Mouse (Mus musculus): Measurements from ENCODE around the gene H3f3b. TPM values are rescaled to one million over a fixed set of nuclear protein-coding genes. Genes with fewer than 3 reads are reported as not detected.
A peak's percentile ranks its signal among the peaks of the same experiment; 100 is the strongest.

Gene H3f3b
- polyA plus RNA-seq, 1 experiment from 2014 or later = 2,203 TPM

DNA sequence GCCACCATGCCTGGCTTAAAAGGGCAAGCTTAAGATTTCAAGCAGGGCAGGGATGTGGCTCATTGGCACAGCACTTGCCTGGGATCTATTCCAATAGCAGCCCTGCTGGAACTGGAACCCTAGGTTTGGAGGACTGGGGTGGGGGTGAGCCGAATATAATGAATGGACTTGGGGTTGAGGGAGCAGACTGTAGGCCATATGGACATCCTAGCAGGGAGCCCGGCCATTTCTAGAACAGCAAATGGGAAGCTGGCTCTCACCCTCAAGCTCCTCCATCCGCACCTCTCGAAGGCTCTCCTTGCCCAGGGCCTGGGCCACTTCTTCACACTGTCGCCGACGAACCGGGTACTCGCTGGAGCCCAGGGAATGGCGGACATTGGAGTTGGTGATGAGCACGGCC, 18.1 kb downstream of the H3f3b start:
- H3K4me2 ChIP-seq (replicated peaks; ENCODE audit: low read depth, low read length) = no peak overlapping the region
- H3K4me3 ChIP-seq (ENCODE audit: low read depth, low read length) = no peak overlapping the region
- H3K9me3 ChIP-seq (ENCODE audit: control insufficient read depth, low read length) = no peaks in the 10 kb centered on the region
- H3K4me1 ChIP-seq (replicated peaks; ENCODE audit: control insufficient read depth, insufficient read depth, low read length) = peaks cover 10% of the 10 kb centered on the region
- ATAC-seq (ENCODE audit: low FRiP score) = no peak
- 94% methylated on average over 11 of the region's 11 CpGs for WGBS
- H3K36me3 ChIP-seq (ENCODE audit: control insufficient read depth, insufficient read depth, low read length) = no peaks in the 10 kb centered on the region
- no peak overlapping the region for H3K27ac ChIP-seq (ENCODE audit: low read depth, low read length)
- DNase-seq (ENCODE audit: low spot score) = no peak
- no peak overlapping the region for H3K9ac ChIP-seq (ENCODE audit: low read depth, low read length)
- H3K27me3 ChIP-seq (ENCODE audit: control insufficient read depth, insufficient read depth, low read length) = no peaks in the 10 kb centered on the region; the same call in 1 of the 2 replicates

GRCm38 (mm10) chr11:116008832-116009375, 18.9 kb downstream of the H3f3b start:
- no peaks in the 10 kb centered on the region; the same call in 1 of the 2 replicates for H3K27me3 ChIP-seq (ENCODE audit: control insufficient read depth, insufficient read depth, low read length)
- H3K27ac ChIP-seq (ENCODE audit: low read depth, low read length) = no peak overlapping the region
- DNase-seq (ENCODE audit: low spot score) (no peak), ATAC-seq (ENCODE audit: low FRiP score) (no peak)
- 90% methylated on average over 13 of the region's 13 CpGs for WGBS
- H3K9me3 ChIP-seq (ENCODE audit: control insufficient read depth, low read length) = no peaks in the 10 kb centered on the region
- H3K4me3 ChIP-seq (ENCODE audit: low read depth, low read length) = no peak overlapping the region
- H3K4me2 ChIP-seq (replicated peaks; ENCODE audit: low read depth, low read length) = no peak overlapping the region
- H3K36me3 ChIP-seq (ENCODE audit: control insufficient read depth, insufficient read depth, low read length) = no peaks in the 10 kb centered on the region
- H3K4me1 ChIP-seq (replicated peaks; ENCODE audit: control insufficient read depth, insufficient read depth, low read length) = peaks cover 12% of the 10 kb centered on the region
- no peak overlapping the region for H3K9ac ChIP-seq (ENCODE audit: low read depth, low read length)

DNA sequence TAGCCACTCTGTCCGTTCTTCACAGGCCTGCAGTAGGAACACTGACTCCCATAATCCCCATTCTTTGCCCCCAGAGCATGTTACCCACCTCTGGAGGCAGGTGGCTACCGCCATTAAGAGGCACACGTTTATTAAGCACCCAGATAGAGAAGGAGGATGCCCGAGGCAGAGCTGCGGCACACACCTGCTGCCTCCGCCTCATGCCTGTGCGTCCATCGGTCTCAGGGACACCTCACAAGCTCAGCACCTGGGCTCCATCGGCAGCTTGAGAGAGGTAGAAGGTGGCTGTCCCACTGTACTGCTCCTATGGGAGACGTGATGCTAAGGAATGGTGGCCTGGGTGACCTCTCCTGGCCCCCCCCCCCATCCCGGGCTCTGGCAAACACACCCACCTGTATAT, 19.4 kb downstream of the H3f3b start:
- 92% methylated on average over 11 of the region's 11 CpGs for WGBS
- ATAC-seq (ENCODE audit: low FRiP score) (no peak), DNase-seq (ENCODE audit: low spot score) (no peak)
- Histone ChIP-seq H3K4me2 (replicated peaks; ENCODE audit: low read depth, low read length) (no peak overlapping the region), H3K36me3 (ENCODE audit: control insufficient read depth, insufficient read depth, low read length) (no peaks in the 10 kb centered on the region), H3K9me3 (ENCODE audit: control insufficient read depth, low read length) (no peaks in the 10 kb centered on the region), H3K4me3 (ENCODE audit: low read depth, low read length) (no peak overlapping the region), H3K27me3 (ENCODE audit: control insufficient read depth, insufficient read depth, low read length) (no peaks in the 10 kb centered on the region; the same call in 1 of the 2 replicates), H3K4me1 (replicated peaks; ENCODE audit: control insufficient read depth, insufficient read depth, low read length) (peaks cover 12% of the 10 kb centered on the region), H3K27ac (ENCODE audit: low read depth, low read length) (no peak overlapping the region), H3K9ac (ENCODE audit: low read depth, low read length) (no peak overlapping the region)

DNA sequence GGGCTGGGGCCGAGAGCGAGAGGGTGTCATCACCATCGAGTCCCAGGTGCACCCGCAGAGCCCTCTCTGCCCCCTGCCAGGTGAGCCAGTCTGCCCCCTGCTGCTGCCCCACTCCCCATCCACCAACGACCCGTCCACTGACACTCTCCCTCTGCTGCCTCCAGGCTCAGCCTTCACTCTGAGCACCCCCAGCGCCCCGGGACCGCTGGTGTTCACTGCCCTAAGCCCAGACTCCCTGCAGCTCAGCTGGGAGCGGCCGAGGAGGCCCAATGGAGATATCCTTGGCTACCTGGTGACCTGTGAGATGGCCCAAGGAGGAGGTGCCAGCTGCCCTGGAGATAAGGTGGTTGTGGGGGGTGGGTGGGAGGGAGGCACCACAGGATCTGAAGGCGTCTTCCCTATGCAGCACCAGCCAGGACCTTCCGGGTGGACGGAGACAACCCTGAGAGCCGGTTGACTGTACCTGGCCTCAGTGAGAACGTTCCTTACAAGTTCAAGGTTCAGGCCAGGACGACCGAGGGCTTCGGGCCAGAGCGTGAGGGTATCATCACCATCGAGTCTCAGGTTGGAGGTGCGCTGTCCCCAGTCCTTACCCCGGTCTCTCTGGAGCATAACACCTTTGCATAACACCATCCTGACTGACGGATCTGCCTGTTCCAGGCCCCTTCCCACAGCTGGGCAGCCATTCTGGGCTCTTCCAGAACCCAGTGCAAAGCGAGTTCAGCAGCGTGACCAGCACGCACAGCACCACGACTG, 20.5 kb downstream of the H3f3b start:
- Histone ChIP-seq H3K27me3 (ENCODE audit: control insufficient read depth, insufficient read depth, low read length) (no peaks in the 10 kb centered on the region; the same call in 1 of the 2 replicates), H3K9ac (ENCODE audit: low read depth, low read length) (no peak overlapping the region), H3K4me2 (replicated peaks; ENCODE audit: low read depth, low read length) (no peak overlapping the region), H3K36me3 (ENCODE audit: control insufficient read depth, insufficient read depth, low read length) (no peaks in the 10 kb centered on the region), H3K9me3 (ENCODE audit: control insufficient read depth, low read length) (no peaks in the 10 kb centered on the region), H3K27ac (ENCODE audit: low read depth, low read length) (no peak overlapping the region), H3K4me3 (ENCODE audit: low read depth, low read length) (no peak overlapping the region), H3K4me1 (replicated peaks; ENCODE audit: control insufficient read depth, insufficient read depth, low read length) (peaks cover 12% of the 10 kb centered on the region)
- WGBS = 87% methylated on average over 28 of the region's 28 CpGs
- no peak for DNase-seq (ENCODE audit: low spot score)
- ATAC-seq (ENCODE audit: low FRiP score) = no peak

GRCm38 (mm10) chr11:116005701-116006419, 21.9 kb downstream of the H3f3b start:
- H3K4me1 ChIP-seq (replicated peaks; ENCODE audit: control insufficient read depth, insufficient read depth, low read length) = peaks cover 12% of the 10 kb centered on the region; the same call in 1 of the 2 replicates
- H3K4me2 ChIP-seq (replicated peaks; ENCODE audit: low read depth, low read length) = no peak overlapping the region; the same call in 1 of the 2 replicates
- H3K9me3 ChIP-seq (ENCODE audit: control insufficient read depth, low read length) = no peaks in the 10 kb centered on the region
- ATAC-seq (ENCODE audit: low FRiP score) (no peak), DNase-seq (ENCODE audit: low spot score) (no peak)
- peak overlapping the region; percentile 37; the same call in 1 of the 2 replicates for H3K9ac ChIP-seq (ENCODE audit: low read depth, low read length)
- WGBS = 70% methylated on average over 9 of the region's 9 CpGs
- H3K27ac ChIP-seq (ENCODE audit: low read depth, low read length) = no peak overlapping the region
- no peaks in the 10 kb centered on the region; the same call in 1 of the 2 replicates for H3K27me3 ChIP-seq (ENCODE audit: control insufficient read depth, insufficient read depth, low read length)
- H3K4me3 ChIP-seq (ENCODE audit: low read depth, low read length) = no peak overlapping the region
- no peaks in the 10 kb centered on the region for H3K36me3 ChIP-seq (ENCODE audit: control insufficient read depth, insufficient read depth, low read length)

- WGBS = 7% methylated on average over 53 of the region's 54 CpGs
- Histone ChIP-seq H3K9ac (ENCODE audit: low read depth, low read length) (peak overlapping the region; percentile 37; the same call in 1 of the 2 replicates), H3K27ac (ENCODE audit: low read depth, low read length) (no peak overlapping the region)
Observed at GRCm38 (mm10) chr11:116004840-116005700, 22.7 kb downstream of the H3f3b start.

DNA sequence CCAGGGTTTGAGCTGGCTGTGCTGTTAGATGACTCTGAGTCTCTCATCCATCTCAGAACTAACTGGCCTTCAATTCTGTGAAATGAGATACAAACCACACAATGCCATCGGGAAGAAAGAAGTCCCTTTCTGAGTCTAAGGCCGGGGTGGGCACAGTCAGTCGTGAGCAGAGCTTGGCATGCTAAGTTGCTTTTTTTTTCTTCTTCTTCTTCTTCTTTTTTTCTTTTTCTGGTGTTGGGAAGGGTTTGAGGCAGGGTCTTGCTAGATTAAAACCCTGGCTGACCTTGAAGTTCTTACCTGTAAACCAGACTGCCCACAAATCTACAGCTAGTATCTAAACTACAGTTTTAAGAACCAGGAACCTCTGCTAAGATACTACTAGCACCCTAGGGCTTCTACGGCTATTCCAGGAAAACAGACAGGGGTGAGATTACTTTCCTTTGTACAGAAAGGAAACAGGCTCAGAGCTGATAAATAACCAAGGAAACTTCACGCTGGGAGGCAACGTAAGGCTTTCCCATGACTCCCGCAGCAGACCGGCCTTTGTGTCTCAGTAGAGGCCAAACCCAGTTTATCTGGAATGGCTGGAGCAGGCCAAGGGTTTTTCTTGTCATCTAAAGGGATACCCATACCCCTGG, 23.5 kb downstream of the H3f3b start:
- Histone ChIP-seq H3K27ac (ENCODE audit: low read depth, low read length) (no peak overlapping the region), H3K4me1 (replicated peaks; ENCODE audit: control insufficient read depth, insufficient read depth, low read length) (peaks cover 12% of the 10 kb centered on the region; the same call in 1 of the 2 replicates), H3K27me3 (ENCODE audit: control insufficient read depth, insufficient read depth, low read length) (peaks cover 2% of the 10 kb centered on the region), H3K4me3 (ENCODE audit: low read depth, low read length) (peak overlapping the region; percentile 32; the same call in 1 of the 2 replicates), H3K36me3 (ENCODE audit: control insufficient read depth, insufficient read depth, low read length) (no peaks in the 10 kb centered on the region), H3K4me2 (replicated peaks; ENCODE audit: low read depth, low read length) (peak overlapping the region; percentile 67), H3K9me3 (ENCODE audit: control insufficient read depth, low read length) (no peaks in the 10 kb centered on the region), H3K9ac (ENCODE audit: low read depth, low read length) (peak overlapping the region; percentile 37; the same call in 1 of the 2 replicates)
- 38% methylated on average over 8 of the region's 8 CpGs for WGBS
- no peak for DNase-seq (ENCODE audit: low spot score)
- no peak for ATAC-seq (ENCODE audit: low FRiP score)

More at GRCm38 (mm10) chr11:116004840-116005700, 22.7 kb downstream of the H3f3b start:
- no peaks in the 10 kb centered on the region; the same call in 1 of the 2 replicates for H3K27me3 ChIP-seq (ENCODE audit: control insufficient read depth, insufficient read depth, low read length)
- peaks cover 12% of the 10 kb centered on the region; the same call in 1 of the 2 replicates for H3K4me1 ChIP-seq (replicated peaks; ENCODE audit: control insufficient read depth, insufficient read depth, low read length)
- H3K4me3 ChIP-seq (ENCODE audit: low read depth, low read length) = peak overlapping the region; percentile 32
- H3K4me2 ChIP-seq (replicated peaks; ENCODE audit: low read depth, low read length) = peak overlapping the region; percentile 67
- H3K9me3 ChIP-seq (ENCODE audit: control insufficient read depth, low read length) = no peaks in the 10 kb centered on the region
- DNase-seq (ENCODE audit: low spot score) (peak; percentile 81), ATAC-seq (ENCODE audit: low FRiP score) (peak; percentile 44)
- no peaks in the 10 kb centered on the region for H3K36me3 ChIP-seq (ENCODE audit: control insufficient read depth, insufficient read depth, low read length)
